Mouse (Mus musculus): ENCODE results near the gene Hsd17b2. TPM values are rescaled to one million over a fixed set of nuclear protein-coding genes. Genes with fewer than 3 reads are reported as not detected.

The Hsd17b2 gene
- total RNA-seq, 1 experiment = 0.31 TPM

DNA sequence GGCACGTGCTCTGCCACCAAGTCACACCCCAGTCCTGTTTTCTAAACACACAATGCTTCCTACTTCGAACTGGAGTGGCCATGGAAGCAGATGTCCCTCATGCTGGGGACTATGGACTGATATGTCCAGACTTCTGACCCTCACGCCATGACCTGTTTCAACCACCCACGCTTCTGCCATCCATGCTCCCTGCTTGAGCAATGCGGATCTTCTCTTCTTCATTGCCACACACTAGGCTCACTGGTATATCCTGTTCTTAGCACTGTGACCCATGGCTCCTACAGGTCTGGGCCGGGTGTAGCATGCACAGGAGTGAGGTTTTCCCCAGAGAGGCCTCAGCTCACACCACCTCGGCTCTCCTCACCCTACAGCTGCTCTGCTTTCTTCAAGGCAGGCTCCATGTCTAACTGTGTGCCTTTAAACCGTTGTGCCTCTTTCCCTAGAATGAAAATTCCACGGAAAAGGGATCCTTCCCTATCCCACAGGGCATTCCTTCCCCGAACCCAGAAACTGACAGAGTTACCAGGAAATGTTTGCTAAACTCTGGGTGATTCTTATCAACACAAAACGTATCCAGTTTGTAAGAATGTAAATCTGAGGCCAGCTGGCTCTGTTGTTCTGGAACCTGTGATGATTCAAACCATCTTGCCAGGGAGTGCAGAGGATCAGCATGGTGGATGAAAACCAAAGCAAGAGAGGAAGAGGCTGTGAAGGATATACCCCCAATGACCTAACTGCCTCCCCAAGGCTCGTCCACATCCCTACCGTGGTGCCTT, 34.2 kb upstream of the Hsd17b2 start:
- H3K9me3 ChIP-seq (ENCODE audit: control insufficient read depth, insufficient read depth, low read depth, low read length) = no peaks in the 10 kb centered on the region

DNA sequence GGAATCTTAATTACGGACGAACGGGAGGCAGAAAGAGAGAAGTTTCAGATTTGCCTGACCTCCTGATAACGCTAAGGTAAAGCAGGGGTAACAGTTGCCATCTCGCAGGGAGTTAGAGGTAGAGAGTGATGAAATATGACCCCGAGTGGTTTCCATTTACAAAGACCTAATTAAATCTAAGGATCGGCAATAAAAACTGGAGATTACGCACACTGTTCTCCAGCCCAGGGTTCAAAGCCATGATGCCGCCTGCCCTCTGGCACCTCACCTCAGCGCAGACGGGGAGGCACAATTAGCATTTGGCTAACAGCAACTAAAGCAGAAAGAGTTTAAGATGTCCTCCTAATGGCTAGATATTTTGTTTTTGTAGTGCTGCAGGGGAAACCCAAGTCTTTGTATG, 31.2 kb upstream of the Hsd17b2 start:
- DNase-seq (ENCODE audit: low read depth, low spot score) = no peak
- Histone ChIP-seq H3K9ac (ENCODE audit: insufficient read depth, low read depth, low read length, poor library complexity, severe bottlenecking) (no peak overlapping the region), H3K4me1 (ENCODE audit: control insufficient read depth in 2 of 2, insufficient read depth in 2 of 2, low read length in 2 of 2, poor library complexity in 1 of 2) (no peaks in the 10 kb centered on the region; a peak in 1 of 4 replicates), H3K4me3 (ENCODE audit: insufficient read depth in 1 of 2, low read depth in 1 of 2, low read length in 2 of 2, poor library complexity in 1 of 2, severe bottlenecking in 1 of 2) (no peak overlapping the region), H3K9me3 (ENCODE audit: control insufficient read depth, insufficient read depth, low read depth, low read length) (no peaks in the 10 kb centered on the region), H3K36me3 (ENCODE audit: control insufficient read depth, insufficient read depth, low read length, poor library complexity, severe bottlenecking) (no peaks in the 10 kb centered on the region), H3K27ac (ENCODE audit: insufficient read depth, low read depth, low read length, poor library complexity, severe bottlenecking) (no peak overlapping the region)
- in situ Hi-C loops (cut with MboI; ENCODE audit: low sequenced_read_pairs in 2 of 2, unreplicated experiment in 2 of 2) = no loop called here
- no peak for TF ChIP-seq CHD2 (IDR thresholded peaks at IDR 0.05; ENCODE audit: low read depth, low read length)
- TF ChIP-seq ZC3H11A (IDR thresholded peaks at IDR 0.05; ENCODE audit: borderline replicate concordance, low read depth, low read length) = no peak
- no peak for TF ChIP-seq MAFK (IDR thresholded peaks at IDR 0.05; ENCODE audit: insufficient read depth, low read depth, low read length)
- no peak for TF ChIP-seq HCFC1 (IDR thresholded peaks at IDR 0.05; ENCODE audit: borderline replicate concordance, insufficient read depth, low read length)
- no peak for TF ChIP-seq ZNF384 (IDR thresholded peaks at IDR 0.05; ENCODE audit: low read depth, low read length)

More for the DNA sequence above, 34.2 kb upstream of the Hsd17b2 start:
- Histone ChIP-seq H3K9ac (ENCODE audit: insufficient read depth, low read depth, low read length, poor library complexity, severe bottlenecking) (no peak overlapping the region), H3K36me3 (ENCODE audit: control insufficient read depth, insufficient read depth, low read length, poor library complexity, severe bottlenecking) (no peaks in the 10 kb centered on the region), H3K4me1 (ENCODE audit: control insufficient read depth in 2 of 2, insufficient read depth in 2 of 2, low read length in 2 of 2, poor library complexity in 1 of 2) (no peaks in the 10 kb centered on the region; a peak in 1 of 4 replicates), H3K4me3 (ENCODE audit: insufficient read depth in 1 of 2, low read depth in 1 of 2, low read length in 2 of 2, poor library complexity in 1 of 2, severe bottlenecking in 1 of 2) (no peak overlapping the region), H3K27ac (ENCODE audit: insufficient read depth, low read depth, low read length, poor library complexity, severe bottlenecking) (no peak overlapping the region)
- DNase-seq (ENCODE audit: low read depth, low spot score) = no peak
- in situ Hi-C loops (cut with MboI; ENCODE audit: low sequenced_read_pairs in 2 of 2, unreplicated experiment in 2 of 2) = no loop called here
- TF ChIP-seq HCFC1 (IDR thresholded peaks at IDR 0.05; ENCODE audit: borderline replicate concordance, insufficient read depth, low read length) = no peak
- no peak for TF ChIP-seq ZC3H11A (IDR thresholded peaks at IDR 0.05; ENCODE audit: borderline replicate concordance, low read depth, low read length)
- no peak for TF ChIP-seq ZNF384 (IDR thresholded peaks at IDR 0.05; ENCODE audit: low read depth, low read length)
- TF ChIP-seq MAFK (IDR thresholded peaks at IDR 0.05; ENCODE audit: insufficient read depth, low read depth, low read length) = no peak
- no peak for TF ChIP-seq CHD2 (IDR thresholded peaks at IDR 0.05; ENCODE audit: low read depth, low read length)

DNA sequence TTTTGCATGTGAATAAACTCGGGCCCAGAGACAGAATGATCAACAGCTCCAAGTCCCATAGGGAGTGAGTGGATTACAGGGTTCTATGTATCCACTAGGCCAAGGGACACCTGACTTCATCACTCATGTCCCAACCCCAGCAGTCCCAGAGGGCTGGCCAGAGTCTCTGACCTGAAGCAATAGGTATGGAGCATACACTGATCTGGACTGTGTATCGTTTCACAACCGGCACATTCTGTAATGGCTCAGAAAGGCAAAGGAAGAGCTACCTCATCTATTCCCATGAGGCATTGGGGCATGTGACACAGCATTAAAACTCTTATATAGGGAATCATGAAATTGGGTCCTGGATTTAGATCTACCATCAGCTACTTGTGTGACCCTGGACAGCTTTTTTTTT, 29.1 kb upstream of the Hsd17b2 start:
- Histone ChIP-seq H3K4me3 (ENCODE audit: insufficient read depth in 1 of 2, low read depth in 1 of 2, low read length in 2 of 2, poor library complexity in 1 of 2, severe bottlenecking in 1 of 2) (no peak overlapping the region), H3K4me1 (ENCODE audit: control insufficient read depth in 2 of 2, insufficient read depth in 2 of 2, low read length in 2 of 2, poor library complexity in 1 of 2) (no peaks in the 10 kb centered on the region; a peak in 1 of 4 replicates), H3K9ac (ENCODE audit: insufficient read depth, low read depth, low read length, poor library complexity, severe bottlenecking) (no peak overlapping the region), H3K27ac (ENCODE audit: insufficient read depth, low read depth, low read length, poor library complexity, severe bottlenecking) (no peak overlapping the region), H3K36me3 (ENCODE audit: control insufficient read depth, insufficient read depth, low read length, poor library complexity, severe bottlenecking) (no peaks in the 10 kb centered on the region), H3K9me3 (ENCODE audit: control insufficient read depth, insufficient read depth, low read depth, low read length) (no peaks in the 10 kb centered on the region)
- TF ChIP-seq ZNF384 (IDR thresholded peaks at IDR 0.05; ENCODE audit: low read depth, low read length) = no peak
- TF ChIP-seq HCFC1 (IDR thresholded peaks at IDR 0.05; ENCODE audit: borderline replicate concordance, insufficient read depth, low read length) = no peak
- TF ChIP-seq CHD2 (IDR thresholded peaks at IDR 0.05; ENCODE audit: low read depth, low read length) = no peak
- TF ChIP-seq MAFK (IDR thresholded peaks at IDR 0.05; ENCODE audit: insufficient read depth, low read depth, low read length) = no peak
- TF ChIP-seq ZC3H11A (IDR thresholded peaks at IDR 0.05; ENCODE audit: borderline replicate concordance, low read depth, low read length) = no peak
- in situ Hi-C loops (cut with MboI; ENCODE audit: low sequenced_read_pairs in 2 of 2, unreplicated experiment in 2 of 2) = no loop called here
- no peak for DNase-seq (ENCODE audit: low read depth, low spot score)

DNA sequence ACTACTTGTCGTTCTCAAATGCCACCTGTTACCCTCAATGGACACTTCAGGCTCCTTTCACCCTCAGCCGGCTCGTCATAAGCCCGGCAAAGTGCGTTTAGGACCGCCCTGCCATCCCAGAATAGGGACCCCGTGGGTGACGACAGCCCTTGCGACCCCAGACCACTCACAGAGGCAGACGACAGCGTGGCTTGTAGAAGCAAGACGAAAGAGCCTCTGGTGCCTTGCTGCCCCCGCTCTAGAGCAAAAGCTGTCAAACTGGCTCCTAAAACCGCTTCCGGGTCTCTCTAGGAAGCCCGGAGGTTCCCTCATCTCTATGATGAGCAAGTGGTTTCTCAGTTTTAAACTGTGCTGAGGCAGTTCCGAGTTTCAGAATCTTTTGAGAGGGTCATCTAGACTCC, 28.3 kb upstream of the Hsd17b2 start, which contains the start of gene Sdr42e1:
Sdr42e1 (minus strand) TSS at position 260 of the 401 bp plus-strand sequence.
- H3K36me3 ChIP-seq (ENCODE audit: control insufficient read depth, insufficient read depth, low read length, poor library complexity, severe bottlenecking) = no peaks in the 10 kb centered on the region
- H3K9ac ChIP-seq (ENCODE audit: insufficient read depth, low read depth, low read length, poor library complexity, severe bottlenecking) = peak within 1 kb of the TSS; percentile 45
- no peaks in the 10 kb centered on the region for H3K9me3 ChIP-seq (ENCODE audit: control insufficient read depth, insufficient read depth, low read depth, low read length)
- TF ChIP-seq ZNF384 (IDR thresholded peaks at IDR 0.05; ENCODE audit: low read depth, low read length) (no peak), CHD2 (IDR thresholded peaks at IDR 0.05; ENCODE audit: low read depth, low read length) (no peak), HCFC1 (IDR thresholded peaks at IDR 0.05; ENCODE audit: borderline replicate concordance, insufficient read depth, low read length) (no peak)
- H3K27ac ChIP-seq (ENCODE audit: insufficient read depth, low read depth, low read length, poor library complexity, severe bottlenecking) = no peak within 1 kb of the TSS
- peak within 1 kb of the TSS; percentile 53 to 67 for H3K4me3 ChIP-seq (ENCODE audit: insufficient read depth in 1 of 2, low read depth in 1 of 2, low read length in 2 of 2, poor library complexity in 1 of 2, severe bottlenecking in 1 of 2)
- in situ Hi-C loops (cut with MboI; ENCODE audit: low sequenced_read_pairs in 2 of 2, unreplicated experiment in 2 of 2) = no loop called here
- DNase-seq (ENCODE audit: low read depth, low spot score) = no peak
- H3K4me1 ChIP-seq (ENCODE audit: control insufficient read depth in 2 of 2, insufficient read depth in 2 of 2, low read length in 2 of 2, poor library complexity in 1 of 2) = no peaks in the 10 kb centered on the region; a peak in 1 of 4 replicates

Data from ES-E14 (cell line).